Mouse (Mus musculus): Measurements from ENCODE around the gene Tns2. TPM values are rescaled to one million over a fixed set of nuclear protein-coding genes. Genes with fewer than 3 reads are reported as not detected.

The Tns2 gene
- polyA plus RNA-seq, 1 experiment from 2014 or later, result 8.3 TPM

DNA sequence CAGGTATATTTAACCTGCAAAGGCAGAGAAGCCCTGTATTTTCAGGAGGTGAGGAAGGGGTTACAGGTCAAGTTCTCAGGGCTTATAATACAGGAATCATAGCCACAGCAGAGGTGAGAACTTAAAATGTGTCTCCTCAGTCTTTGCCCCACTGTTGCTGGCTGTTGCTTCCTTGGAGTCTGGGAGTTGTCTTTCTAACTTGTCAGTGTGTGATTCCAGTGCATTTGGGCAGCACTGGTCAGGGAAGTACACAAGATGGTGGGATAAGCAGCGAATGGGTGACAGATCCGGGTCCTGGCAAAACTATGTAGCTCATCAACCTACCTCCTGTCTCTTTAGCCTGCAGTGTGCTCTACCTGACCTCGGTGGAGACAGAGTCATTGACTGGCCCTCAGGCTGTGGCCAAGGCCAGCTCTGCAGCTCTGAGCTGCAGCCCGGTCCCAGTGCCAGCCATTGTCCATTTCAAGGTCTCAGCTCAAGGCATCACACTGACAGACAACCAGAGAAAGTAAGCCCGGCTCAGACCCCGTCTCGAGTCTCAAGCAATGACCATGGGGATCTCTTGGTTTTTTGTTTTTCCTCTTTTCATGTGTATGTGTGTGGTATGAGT lies 14.5 kb downstream of the Tns2 start:
- no peak for ATAC-seq (ENCODE audit: low FRiP score)
- Histone ChIP-seq H3K4me3 (no peak overlapping the region), H3K9me3 (no peaks in the 10 kb centered on the region), H3K27me3 (no peaks in the 10 kb centered on the region), H3K4me1 (replicated peaks) (peaks cover 29% of the 10 kb centered on the region), H3K36me3 (peaks cover 48% of the 10 kb centered on the region), H3K27ac (no peak overlapping the region), H3K9ac (no peak overlapping the region), H3K4me2 (no peak overlapping the region)
- WGBS, result 90% methylated on average over 7 of the region's 7 CpGs

DNA sequence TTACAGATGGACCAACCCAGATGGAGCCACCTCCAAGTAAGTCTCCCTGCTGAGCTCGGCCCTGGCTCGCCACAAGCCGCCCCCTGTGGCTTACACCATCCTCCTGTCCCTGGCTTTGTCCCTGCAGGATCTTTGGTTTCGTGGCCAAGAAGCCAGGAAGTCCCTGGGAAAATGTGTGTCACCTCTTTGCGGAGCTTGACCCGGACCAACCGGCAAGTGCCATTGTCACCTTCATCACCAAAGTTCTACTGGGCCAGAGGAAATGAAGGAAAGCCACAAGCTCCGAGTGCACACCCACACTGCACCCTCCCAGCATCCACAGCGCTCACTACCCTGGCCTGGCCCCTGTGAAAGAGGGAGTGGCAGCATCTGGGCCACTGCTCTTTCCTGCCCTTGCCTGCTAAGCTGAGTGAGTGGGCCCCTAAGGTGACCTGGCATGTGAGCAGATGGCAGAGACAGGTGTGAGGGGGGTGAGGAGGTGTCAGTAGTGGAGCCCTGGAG lies 15.6 kb downstream of the Tns2 start:
- Histone ChIP-seq H3K9ac (0 out of 2 replicates have a peak overlapping the region, but pooled peaks have one; percentile 24), H3K27ac (peak overlapping the region; percentile 78), H3K9me3 (no peaks in the 10 kb centered on the region), H3K4me2 (no peak overlapping the region), H3K27me3 (no peaks in the 10 kb centered on the region), H3K4me1 (replicated peaks) (peaks cover 34% of the 10 kb centered on the region), H3K36me3 (peaks cover 59% of the 10 kb centered on the region), H3K4me3 (no peak overlapping the region)
- no peak for ATAC-seq (ENCODE audit: low FRiP score)
- 69% methylated on average over 9 of the region's 9 CpGs for WGBS

DNA sequence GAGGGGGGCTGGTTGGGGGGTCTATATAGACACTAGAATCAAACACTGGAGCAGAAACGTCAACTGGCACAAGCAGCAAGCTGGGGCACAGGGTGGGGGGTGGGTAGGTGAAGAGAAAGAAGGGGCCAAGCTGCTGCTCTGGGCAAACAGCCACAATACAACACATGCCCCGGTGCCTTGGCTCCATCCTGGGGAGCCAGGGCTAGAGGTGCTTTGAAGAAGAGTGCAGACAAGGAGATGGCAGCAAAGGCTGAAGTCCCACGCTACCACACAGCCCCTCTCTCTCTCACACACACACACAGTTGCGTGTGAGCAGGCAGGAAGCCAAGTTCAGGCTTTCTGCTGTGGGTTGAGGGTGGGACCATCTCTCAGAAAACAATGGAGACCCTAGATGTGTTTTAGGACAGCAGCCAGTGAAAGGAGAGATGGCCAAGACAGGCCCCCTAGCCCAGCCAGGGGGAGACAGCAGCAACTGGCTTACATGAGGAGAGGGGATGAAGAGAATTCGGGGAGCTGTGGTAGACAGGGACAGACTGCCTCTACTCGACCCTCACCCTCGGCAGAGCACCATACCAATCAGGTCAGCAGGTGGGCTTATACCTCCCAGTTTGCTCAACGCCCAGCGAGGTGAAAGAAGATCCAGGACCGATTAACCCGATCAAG lies 16.7 kb downstream of the Tns2 start:
- peak; percentile 70 for ATAC-seq (ENCODE audit: low FRiP score)

DNA sequence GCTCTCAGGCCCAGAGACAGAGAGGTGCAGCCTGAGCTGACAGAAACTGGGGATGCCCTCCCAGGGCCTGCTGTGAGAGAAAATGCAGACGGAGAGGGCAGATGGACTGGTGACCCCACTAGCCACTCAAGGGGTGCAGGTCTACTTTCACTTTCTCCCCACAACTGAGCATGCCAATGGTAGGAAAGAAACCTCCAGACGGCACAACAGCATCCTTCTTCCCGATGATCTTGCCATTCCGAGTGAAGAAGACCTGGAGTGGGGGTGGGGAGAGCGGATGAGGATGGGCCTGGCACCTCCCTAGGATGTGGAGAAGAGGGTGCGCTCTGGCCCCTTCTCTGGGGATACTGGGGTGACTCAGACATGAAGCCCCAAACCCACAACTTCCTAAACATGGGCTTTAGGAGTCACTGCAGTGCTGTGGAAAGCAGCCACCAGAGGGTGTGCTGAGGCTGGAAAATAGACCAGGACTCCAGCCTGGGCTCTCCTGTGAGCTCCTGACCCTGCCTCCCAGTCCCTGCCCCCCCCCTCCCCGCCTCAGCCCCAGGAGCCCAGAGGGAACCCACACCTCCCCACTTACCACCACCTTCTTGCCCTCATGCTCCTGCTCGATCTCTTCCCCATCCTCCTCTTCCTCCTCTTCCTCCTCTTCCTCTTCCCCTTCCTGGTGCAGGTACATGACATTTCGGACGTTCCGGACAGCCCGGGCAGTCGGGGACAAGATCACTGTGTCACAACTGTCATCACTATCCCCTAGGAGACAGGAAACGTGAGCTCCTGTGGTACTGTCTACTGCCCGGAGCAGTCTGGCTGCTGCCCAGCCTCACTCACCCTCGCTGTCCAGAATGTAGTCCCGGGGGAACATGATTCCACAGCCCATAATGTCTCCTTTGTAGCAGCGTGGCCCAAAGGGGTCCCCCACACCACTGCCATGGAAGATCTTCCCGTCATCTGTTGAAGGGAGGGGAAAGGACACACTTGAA lies 17.5 kb downstream of the Tns2 start:
- no peaks in the 10 kb centered on the region for H3K9me3 ChIP-seq
- no peaks in the 10 kb centered on the region for H3K27me3 ChIP-seq
- no peak overlapping the region for H3K4me2 ChIP-seq
- 77% methylated on average over 19 of the region's 19 CpGs for WGBS
- peaks cover 34% of the 10 kb centered on the region for H3K4me1 ChIP-seq (replicated peaks)
- peak overlapping the region; percentile 78 for H3K27ac ChIP-seq
- H3K4me3 ChIP-seq, result no peak overlapping the region
- no peak overlapping the region for H3K9ac ChIP-seq
- peaks cover 77% of the 10 kb centered on the region for H3K36me3 ChIP-seq
- ATAC-seq (ENCODE audit: low FRiP score), result no peak

More for the DNA sequence above, 16.7 kb downstream of the Tns2 start:
- no peak overlapping the region for H3K9ac ChIP-seq
- no peaks in the 10 kb centered on the region for H3K9me3 ChIP-seq
- H3K4me1 ChIP-seq (replicated peaks), result peaks cover 34% of the 10 kb centered on the region
- no peaks in the 10 kb centered on the region for H3K27me3 ChIP-seq
- H3K4me2 ChIP-seq, result no peak overlapping the region
- WGBS, result 71% methylated on average over 11 of the region's 11 CpGs
- no peak overlapping the region for H3K4me3 ChIP-seq
- peaks cover 70% of the 10 kb centered on the region for H3K36me3 ChIP-seq
- peak overlapping the region; percentile 78 for H3K27ac ChIP-seq

DNA sequence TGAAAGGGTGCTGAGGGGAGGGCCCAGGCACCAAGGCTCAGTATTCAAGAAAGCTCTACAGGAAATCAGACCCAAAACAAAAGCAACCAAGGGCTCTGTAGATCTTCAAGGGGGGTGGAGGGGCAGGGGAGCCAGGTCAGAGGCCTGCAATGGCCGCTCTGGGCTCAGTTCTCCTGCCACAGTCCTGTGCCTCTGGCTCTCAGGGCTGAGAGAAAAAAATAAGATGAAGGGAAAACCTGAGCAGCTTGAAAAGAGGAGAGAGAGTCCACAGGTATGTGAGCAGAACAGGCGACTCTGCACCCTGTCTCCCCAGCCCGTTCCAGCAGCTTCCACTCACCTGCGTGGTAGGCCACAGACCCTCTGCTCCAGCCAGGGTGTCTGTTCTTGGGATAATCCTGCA lies 18.4 kb downstream of the Tns2 start:
- H3K4me2 ChIP-seq, result no peak overlapping the region
- no peak for ATAC-seq (ENCODE audit: low FRiP score)
- 90% methylated on average over 4 of the region's 4 CpGs for WGBS
- peaks cover 83% of the 10 kb centered on the region for H3K36me3 ChIP-seq
- H3K4me1 ChIP-seq (replicated peaks), result peaks cover 34% of the 10 kb centered on the region
- H3K4me3 ChIP-seq, result no peak overlapping the region
- peak overlapping the region; percentile 55; the same call in 1 of the 2 replicates for H3K27ac ChIP-seq
- no peak overlapping the region for H3K9ac ChIP-seq
- H3K27me3 ChIP-seq, result no peaks in the 10 kb centered on the region
- no peaks in the 10 kb centered on the region for H3K9me3 ChIP-seq

DNA sequence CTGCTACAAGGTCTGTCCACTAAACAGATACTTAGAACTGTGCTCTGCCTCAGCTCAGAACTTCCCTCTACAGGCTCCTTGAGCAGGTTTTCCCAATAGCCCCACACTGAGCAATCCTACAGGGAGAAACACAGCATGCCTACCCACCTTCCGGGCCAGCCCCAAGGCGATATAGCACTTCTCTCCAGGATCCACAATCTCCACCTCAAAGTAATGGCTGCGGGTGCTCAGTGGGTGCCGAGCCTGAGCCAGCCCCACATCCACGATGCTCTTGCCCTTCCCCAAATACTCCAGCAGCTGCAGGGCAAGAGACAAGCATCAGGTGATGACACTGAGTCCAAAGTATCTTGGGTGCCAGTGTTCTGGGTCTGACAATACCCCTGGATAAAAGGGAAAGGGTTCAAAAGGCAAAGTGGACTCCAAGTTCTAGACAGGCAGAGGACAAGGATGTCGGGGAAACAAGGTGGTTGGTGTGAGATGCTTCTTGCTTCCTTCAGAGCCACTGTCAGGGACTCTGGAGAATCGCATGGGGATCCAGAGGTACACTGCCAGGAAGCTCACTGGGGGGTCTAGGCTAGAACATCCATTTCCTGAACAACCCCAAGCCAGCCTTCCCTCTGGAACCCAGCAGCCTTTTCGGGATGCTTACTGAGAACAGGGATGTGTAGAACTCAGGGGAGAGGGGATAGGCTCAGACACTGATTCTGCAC lies 19.1 kb downstream of the Tns2 start:
- no peak overlapping the region; the same call in 1 of the 2 replicates for H3K9ac ChIP-seq
- 0 out of 2 replicates have a peak overlapping the region, but pooled peaks have one; percentile 55 for H3K27ac ChIP-seq
- no peak for ATAC-seq (ENCODE audit: low FRiP score)
- no peak overlapping the region for H3K4me3 ChIP-seq
- peaks cover 85% of the 10 kb centered on the region for H3K36me3 ChIP-seq
- no peaks in the 10 kb centered on the region for H3K9me3 ChIP-seq
- peaks cover 34% of the 10 kb centered on the region for H3K4me1 ChIP-seq (replicated peaks)
- 79% methylated on average over 8 of the region's 8 CpGs for WGBS
- no peak overlapping the region for H3K4me2 ChIP-seq
- H3K27me3 ChIP-seq, result no peaks in the 10 kb centered on the region

DNA sequence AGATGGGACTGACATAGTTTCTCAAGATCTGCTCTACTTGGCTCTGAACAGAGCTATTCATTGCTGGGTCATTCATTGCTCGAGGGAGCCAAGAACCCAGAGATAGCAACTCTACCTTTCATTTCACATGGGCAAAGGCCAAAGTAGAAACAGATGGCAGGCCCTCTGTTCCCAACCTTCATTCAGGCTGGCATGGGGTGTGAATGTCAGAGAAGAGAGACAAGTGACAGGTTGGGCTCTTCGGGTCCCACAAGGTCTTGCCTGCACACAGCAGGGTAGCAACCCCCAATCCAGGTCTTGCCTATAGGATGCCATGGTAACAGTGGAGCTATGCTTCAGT lies 19.6 kb downstream of the Tns2 start:
- no peak for ATAC-seq (ENCODE audit: low FRiP score)
- WGBS, result 90% methylated on average over 2 of the region's 2 CpGs
- H3K9ac ChIP-seq, result no peak overlapping the region

DNA sequence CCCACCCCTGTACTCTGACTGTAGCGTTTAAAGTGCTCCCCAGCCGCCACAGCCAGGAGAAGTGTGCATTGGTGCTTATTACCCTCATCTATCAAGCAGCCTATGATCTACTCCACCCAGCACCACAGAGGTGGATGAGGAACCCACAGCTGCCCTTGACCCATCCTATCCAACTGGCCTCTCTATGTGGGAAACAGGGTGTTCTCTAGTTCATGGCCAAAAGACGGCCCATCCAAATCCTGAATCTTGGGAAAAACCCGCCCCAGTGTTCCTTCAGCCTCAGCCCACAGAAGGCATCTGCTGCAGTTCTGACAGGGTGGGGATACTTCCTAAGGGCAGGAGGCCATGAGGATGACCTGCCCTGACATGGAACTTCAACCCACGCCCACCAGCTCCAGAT lies 20.3 kb downstream of the Tns2 start:
- Histone ChIP-seq H3K9ac (no peak overlapping the region), H3K27me3 (no peaks in the 10 kb centered on the region), H3K9me3 (no peaks in the 10 kb centered on the region), H3K36me3 (peaks cover 90% of the 10 kb centered on the region), H3K4me2 (no peak overlapping the region), H3K27ac (no peak overlapping the region), H3K4me3 (no peak overlapping the region), H3K4me1 (replicated peaks) (peaks cover 33% of the 10 kb centered on the region)
- WGBS, result 86% methylated on average over 5 of the region's 5 CpGs
- ATAC-seq (ENCODE audit: low FRiP score), result no peak

More for the DNA sequence above, 19.6 kb downstream of the Tns2 start:
- H3K27me3 ChIP-seq, result no peaks in the 10 kb centered on the region
- no peaks in the 10 kb centered on the region for H3K9me3 ChIP-seq
- no peak overlapping the region for H3K27ac ChIP-seq
- H3K4me3 ChIP-seq, result no peak overlapping the region
- H3K4me2 ChIP-seq, result no peak overlapping the region
- H3K4me1 ChIP-seq (replicated peaks), result peaks cover 34% of the 10 kb centered on the region
- H3K36me3 ChIP-seq, result peaks cover 89% of the 10 kb centered on the region

DNA sequence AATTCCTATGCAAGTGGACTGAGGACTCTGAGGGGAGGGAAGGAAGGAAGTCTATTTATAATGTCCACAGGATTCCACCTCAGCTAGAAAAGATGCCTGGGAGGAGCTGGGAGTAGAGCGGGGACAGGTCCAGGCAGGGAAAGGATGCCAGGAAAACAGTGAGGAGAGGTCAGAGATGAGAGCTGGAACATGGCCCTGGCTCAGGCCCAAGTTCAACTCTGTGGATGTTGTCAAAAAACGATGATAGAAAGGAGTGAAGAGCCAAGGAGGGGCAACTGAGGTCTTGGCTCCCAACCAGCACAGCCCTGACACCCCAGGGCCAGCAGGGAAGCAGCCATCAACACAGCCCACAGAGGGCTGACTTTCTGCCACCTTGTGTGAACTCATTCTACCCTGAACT lies 26.1 kb downstream of the Tns2 start:
- ATAC-seq (ENCODE audit: low FRiP score), result no peak
- Histone ChIP-seq H3K4me1 (replicated peaks) (no peaks in the 10 kb centered on the region), H3K4me3 (no peak overlapping the region), H3K9me3 (no peaks in the 10 kb centered on the region), H3K27ac (no peak overlapping the region), H3K9ac (no peak overlapping the region), H3K27me3 (no peaks in the 10 kb centered on the region), H3K36me3 (peaks cover 88% of the 10 kb centered on the region), H3K4me2 (no peak overlapping the region)
- WGBS, result 62% methylated on average over 2 of the region's 2 CpGs

DNA sequence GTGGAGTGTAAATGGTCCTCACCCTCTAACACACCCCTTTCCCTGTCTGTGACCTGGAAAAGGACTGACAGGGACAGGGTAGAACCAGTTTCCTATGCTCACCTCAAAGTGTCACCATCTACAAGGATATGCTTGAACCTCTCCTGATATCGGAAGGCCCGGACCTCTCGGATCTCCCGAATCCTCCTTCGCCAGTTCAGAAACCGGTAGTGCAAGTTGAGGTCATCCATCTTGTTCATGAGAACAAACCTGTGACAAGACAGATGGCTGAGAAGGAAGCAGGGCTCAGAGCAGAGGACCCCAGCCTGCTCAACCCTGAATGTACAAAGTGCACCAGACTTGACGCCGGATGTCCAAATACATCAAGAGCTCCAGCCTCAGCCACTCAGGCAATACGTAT lies 33.1 kb downstream of the Tns2 start:
- Histone ChIP-seq H3K36me3 (peaks cover 48% of the 10 kb centered on the region), H3K4me1 (replicated peaks) (peaks cover 21% of the 10 kb centered on the region), H3K9me3 (no peaks in the 10 kb centered on the region), H3K9ac (no peak overlapping the region), H3K4me3 (no peak overlapping the region), H3K27ac (no peak overlapping the region), H3K27me3 (no peaks in the 10 kb centered on the region), H3K4me2 (no peak overlapping the region)
- ATAC-seq (ENCODE audit: low FRiP score), result no peak
- 86% methylated on average over 9 of the region's 9 CpGs for WGBS

DNA sequence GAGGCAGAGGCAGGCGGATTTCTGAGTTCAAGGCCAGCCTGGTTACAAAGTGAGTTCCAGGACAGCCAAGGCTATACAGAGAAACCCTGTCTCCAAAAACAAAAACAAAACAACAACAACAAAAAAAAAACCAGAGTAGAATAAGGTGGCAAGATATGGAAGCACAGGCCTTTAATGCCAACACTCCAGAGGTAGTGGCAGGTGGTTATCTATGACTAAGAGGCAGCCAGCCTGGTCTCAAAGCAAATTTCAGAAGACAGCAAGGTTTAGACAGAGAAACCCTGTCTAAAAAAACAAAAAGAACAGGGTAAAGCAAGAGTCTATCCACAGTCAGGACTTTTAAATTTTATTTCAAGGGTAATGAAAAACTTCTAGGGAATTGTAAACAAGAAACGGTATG lies 34.5 kb downstream of the Tns2 start:
- no peak for ATAC-seq (ENCODE audit: low FRiP score)
- 78% methylated on average over 2 of the region's 2 CpGs for WGBS
- Histone ChIP-seq H3K4me1 (replicated peaks) (peaks cover 21% of the 10 kb centered on the region), H3K9me3 (no peaks in the 10 kb centered on the region), H3K27me3 (no peaks in the 10 kb centered on the region), H3K36me3 (peaks cover 34% of the 10 kb centered on the region), H3K27ac (no peak overlapping the region), H3K9ac (peak overlapping the region; percentile 95; the same call in 1 of the 2 replicates), H3K4me2 (peak overlapping the region; percentile 85), H3K4me3 (peak overlapping the region; percentile 86)
